Mouse (Mus musculus) limb, embryonic 15.5 days (tissue): Measurements from ENCODE around the gene Fbxo40. TPM values are rescaled to one million over a fixed set of nuclear protein-coding genes. Genes with fewer than 3 reads are reported as not detected.

ENCODE experiments used
- ATAC-seq: fragments of 200-750 bp; cut with Nextera tagmentation; 2 replicates; pipeline ENCODE4 v1.8.0; 2017; ENCODE audit warnings: low read depth, moderate TSS enrichment; ENCODE audit not compliant: insufficient number of reproducible peaks, low FRiP score, low TSS enrichment
- H3K27ac ChIP-seq: fragments of 300-500 bp; sonication (generic); 2 replicates; pipeline ENCODE4 v1.5.1; 2015; ENCODE audit warnings: moderate library complexity, mild to moderate bottlenecking, inconsistent platforms
- H3K27me3 ChIP-seq: fragments of 300-500 bp; sonication (generic); 2 replicates; pipeline ENCODE4 v1.6.1; 2015; ENCODE audit warnings: inconsistent platforms
- H3K36me3 ChIP-seq: fragments of 300-500 bp; sonication (generic); 2 replicates; pipeline ENCODE4 v1.6.1; 2015; ENCODE audit warnings: inconsistent platforms
- H3K4me1 ChIP-seq: fragments of 300-500 bp; sonication (generic); 2 replicates; pipeline ENCODE4 v1.6.1; 2015; ENCODE audit warnings: inconsistent platforms
- H3K4me2 ChIP-seq: fragments of 300-500 bp; sonication (generic); 2 replicates; pipeline ENCODE4 v1.6.1; 2015; ENCODE audit warnings: mild to moderate bottlenecking, inconsistent platforms
- H3K4me3 ChIP-seq: fragments of 300-500 bp; sonication (generic); 2 replicates; pipeline ENCODE4 v1.5.1; 2015; ENCODE audit warnings: mild to moderate bottlenecking, inconsistent platforms
- H3K9ac ChIP-seq: fragments of 300-500 bp; sonication (generic); 2 replicates; pipeline ENCODE4 v1.6.1; 2015; ENCODE audit warnings: inconsistent platforms
- H3K9me3 ChIP-seq: fragments of 300-500 bp; sonication (generic); 2 replicates; pipeline ENCODE4 v1.6.1; 2016; ENCODE audit warnings: inconsistent platforms
- WGBS: fragments of 180-500 bp; shearing (Covaris S2); methylation state at CpG from one replicate; pipeline ENCODE4 v1.1.7; 2015; 5-methylcytosine and 5-hydroxymethylcytosine counted together
- polyA plus RNA-seq: library from polyadenylated mRNA; unstranded; fragments of >200 nt; fragmentation: Nextera tagmentation; extraction: Ambion mirVana; gene quantifications from 2 replicates; pipeline ENCODE4 v1.2.1, GENCODE M21; 2015

Fbxo40 gene
- polyA plus RNA-seq, 1 experiment from 2014 or later: 0.31 TPM

DNA sequence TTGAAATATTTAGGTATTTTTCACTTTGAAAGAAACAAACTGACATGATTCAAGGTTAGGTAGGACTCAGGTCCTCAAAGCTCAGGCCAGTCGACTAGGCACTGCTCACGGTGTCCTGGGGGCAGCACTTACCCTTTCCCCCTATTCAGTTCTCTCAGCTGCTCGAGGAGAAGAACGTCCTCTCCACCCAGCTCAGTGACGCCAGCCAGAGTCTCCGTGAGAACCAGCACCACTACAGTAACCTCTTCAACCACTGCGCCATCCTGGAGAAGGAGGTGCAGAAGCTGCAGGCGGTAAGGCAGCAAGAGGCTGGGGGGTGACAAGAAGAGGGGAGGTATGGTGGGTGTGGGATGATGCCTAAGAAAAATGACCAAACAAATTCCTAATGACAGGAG is 62.2 kb downstream of the Fbxo40 start:
- no peak overlapping the region for H3K9ac ChIP-seq
- 94% methylated on average over 8 of the region's 8 CpGs for WGBS
- no peaks in the 10 kb centered on the region for H3K4me1 ChIP-seq
- no peak overlapping the region for H3K4me3 ChIP-seq
- no peaks in the 10 kb centered on the region for H3K9me3 ChIP-seq
- H3K27me3 ChIP-seq: no peaks in the 10 kb centered on the region
- H3K4me2 ChIP-seq: no peak overlapping the region
- no peak overlapping the region for H3K27ac ChIP-seq
- peaks cover 93% of the 10 kb centered on the region for H3K36me3 ChIP-seq
- ATAC-seq: no peak

DNA sequence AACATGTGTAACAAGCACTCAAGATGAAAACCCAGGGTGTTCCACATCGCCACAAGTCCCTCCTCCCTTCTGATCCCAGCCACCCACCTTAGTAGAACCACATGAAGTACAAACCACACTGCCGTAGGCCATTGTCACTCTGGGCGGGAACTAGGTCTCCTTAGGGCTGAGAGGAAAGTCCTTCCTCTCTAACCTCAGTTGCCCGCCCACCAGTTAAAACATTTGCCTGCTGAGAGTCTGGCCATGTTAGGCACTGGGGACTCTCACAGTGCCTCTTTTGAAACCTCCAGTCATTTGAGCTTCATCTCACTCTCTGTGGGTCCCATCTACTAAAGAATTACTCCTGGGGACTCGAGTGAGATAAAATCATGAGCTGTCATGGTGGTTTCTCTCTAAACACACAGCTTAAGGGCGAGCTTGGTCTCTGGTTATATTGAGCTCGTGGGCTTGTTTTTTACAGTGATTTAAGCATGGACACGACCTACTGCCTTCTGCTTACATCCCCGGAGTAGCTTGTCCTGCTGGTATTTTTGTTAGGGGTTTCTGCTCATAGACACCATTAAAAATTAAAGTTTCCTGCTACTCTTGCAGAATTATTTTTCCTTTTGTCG is 62.7 kb downstream of the Fbxo40 start:
- H3K36me3 ChIP-seq: peaks cover 93% of the 10 kb centered on the region
- H3K27me3 ChIP-seq: no peaks in the 10 kb centered on the region
- 80% methylated on average over 10 of the region's 10 CpGs for WGBS
- no peaks in the 10 kb centered on the region for H3K4me1 ChIP-seq
- no peak overlapping the region for H3K4me3 ChIP-seq
- no peak for ATAC-seq
- H3K9ac ChIP-seq: no peak overlapping the region
- no peak overlapping the region for H3K27ac ChIP-seq
- no peak overlapping the region for H3K4me2 ChIP-seq
- H3K9me3 ChIP-seq: no peaks in the 10 kb centered on the region

DNA sequence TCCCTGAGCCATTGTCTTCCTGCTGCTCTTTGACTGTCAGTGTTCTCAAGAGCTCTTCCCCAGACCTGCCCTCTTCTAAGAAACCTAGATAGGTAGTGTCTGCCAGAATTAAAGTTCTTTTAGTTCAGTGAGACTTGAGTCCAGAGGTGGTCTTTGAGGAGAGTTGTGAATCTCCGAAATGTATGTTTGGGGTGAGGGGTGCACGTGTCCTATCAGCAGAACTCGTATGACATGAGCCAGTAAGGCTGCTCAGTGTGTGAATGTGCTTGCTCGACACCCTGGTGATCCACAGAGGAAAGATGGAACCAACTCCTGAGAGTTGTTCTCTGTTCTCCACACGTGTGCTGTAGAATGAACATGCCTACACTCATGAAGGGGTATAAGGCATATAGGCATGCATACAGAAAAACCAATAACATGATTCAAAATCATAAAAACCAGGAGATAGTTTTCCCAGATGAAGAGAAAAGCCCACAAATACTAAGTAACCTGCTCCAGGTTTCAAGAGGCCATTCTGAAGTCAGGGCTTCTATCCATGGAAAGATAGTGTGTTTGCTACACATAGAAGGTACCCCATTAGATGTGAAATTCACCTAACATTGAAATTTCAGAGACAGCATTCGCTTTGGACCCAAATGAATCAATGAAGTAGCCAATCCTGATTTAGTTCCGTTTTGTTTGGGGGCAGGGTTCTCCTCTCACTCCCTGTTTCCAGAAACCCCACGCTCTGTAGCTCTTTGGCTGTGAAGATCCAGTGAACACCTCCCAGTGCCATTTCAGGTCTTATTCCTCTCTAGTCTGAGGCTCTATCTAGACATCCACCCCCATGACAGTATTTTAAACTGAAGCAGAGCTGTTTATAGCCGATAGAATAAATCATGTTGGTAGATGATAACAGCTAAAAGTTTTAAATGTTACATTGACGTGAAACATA is 63.5 kb downstream of the Fbxo40 start:
- 91% methylated on average over 10 of the region's 10 CpGs for WGBS
- ATAC-seq: no peak
- Histone ChIP-seq H3K36me3 (peaks cover 93% of the 10 kb centered on the region), H3K4me2 (no peak overlapping the region), H3K27me3 (no peaks in the 10 kb centered on the region), H3K9me3 (no peaks in the 10 kb centered on the region), H3K27ac (no peak overlapping the region), H3K4me3 (no peak overlapping the region), H3K9ac (no peak overlapping the region), H3K4me1 (no peaks in the 10 kb centered on the region)

DNA sequence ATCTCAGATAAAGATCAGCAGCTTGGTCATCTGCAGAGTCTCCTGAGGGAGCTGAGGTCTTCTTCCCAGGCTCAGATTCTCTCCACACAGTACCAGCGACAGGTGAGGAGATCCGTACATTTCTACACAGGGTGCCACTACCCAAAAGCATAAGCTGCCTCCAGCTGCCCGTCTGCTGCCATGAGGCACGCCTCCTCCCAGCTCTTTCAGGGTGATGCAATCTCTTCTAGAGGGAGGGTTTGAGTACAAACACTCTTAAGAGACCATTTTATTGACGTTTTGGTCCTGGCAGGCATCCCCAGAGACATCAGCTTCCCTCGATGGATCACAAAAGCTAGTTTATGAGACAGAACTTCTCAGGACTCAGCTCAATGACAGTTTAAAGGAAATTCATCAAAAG is 64.5 kb downstream of the Fbxo40 start:
- WGBS: 64% methylated on average over 6 of the region's 6 CpGs
- H3K36me3 ChIP-seq: peaks cover 91% of the 10 kb centered on the region
- no peaks in the 10 kb centered on the region for H3K4me1 ChIP-seq

DNA sequence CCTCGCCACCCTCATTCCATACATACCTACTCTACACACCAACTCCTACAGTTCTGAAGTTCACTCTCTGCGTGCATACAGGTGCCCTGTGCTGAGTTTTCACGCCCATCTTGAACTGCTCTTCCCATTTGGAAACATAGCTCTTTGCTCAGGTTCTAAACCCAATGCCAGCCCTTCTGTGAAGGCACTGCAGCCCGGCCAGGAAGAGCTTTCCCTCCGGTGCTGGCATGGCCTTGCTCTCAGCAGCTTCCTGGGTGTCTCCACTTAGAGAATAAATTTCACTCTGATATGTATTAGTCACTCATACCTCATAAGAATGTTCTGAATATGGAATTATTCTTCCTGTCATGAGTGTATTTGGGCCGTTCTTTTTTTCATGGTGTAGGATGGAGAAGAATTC is 64.9 kb downstream of the Fbxo40 start:
- H3K4me2 ChIP-seq: no peak overlapping the region
- no peaks in the 10 kb centered on the region for H3K27me3 ChIP-seq
- no peaks in the 10 kb centered on the region for H3K4me1 ChIP-seq
- H3K9me3 ChIP-seq: no peaks in the 10 kb centered on the region
- no peak overlapping the region for H3K27ac ChIP-seq
- H3K36me3 ChIP-seq: peaks cover 91% of the 10 kb centered on the region
- no peak for ATAC-seq
- no peak overlapping the region for H3K4me3 ChIP-seq
- H3K9ac ChIP-seq: no peak overlapping the region
- WGBS: 93% methylated on average over 6 of the region's 6 CpGs

More for the DNA sequence above, 64.5 kb downstream of the Fbxo40 start:
- no peak overlapping the region for H3K4me2 ChIP-seq
- H3K27me3 ChIP-seq: no peaks in the 10 kb centered on the region
- no peaks in the 10 kb centered on the region for H3K9me3 ChIP-seq
- no peak overlapping the region for H3K4me3 ChIP-seq
- no peak for ATAC-seq
- H3K27ac ChIP-seq: no peak overlapping the region
- no peak overlapping the region for H3K9ac ChIP-seq

DNA sequence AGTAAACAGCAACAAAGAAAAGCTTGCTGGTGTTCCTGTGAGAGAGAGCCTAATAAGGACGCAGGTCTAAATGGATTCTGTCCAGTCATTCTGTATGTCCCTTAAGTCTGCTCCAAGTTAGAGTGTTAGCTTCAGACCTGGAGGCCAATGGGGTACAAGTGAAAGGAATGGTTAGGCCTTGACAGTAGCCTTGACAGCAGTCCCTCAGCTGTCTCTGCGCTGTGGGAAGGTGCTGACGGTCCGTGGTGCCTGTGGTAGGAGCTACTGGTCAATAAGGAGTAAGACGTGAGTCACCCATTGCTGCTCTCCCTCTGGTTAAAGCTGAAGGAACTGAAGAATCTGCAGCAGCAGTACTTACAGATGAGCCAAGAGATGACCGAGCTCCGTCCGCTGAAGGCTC is 66.0 kb downstream of the Fbxo40 start:
- 95% methylated on average over 8 of the region's 8 CpGs for WGBS
- H3K36me3 ChIP-seq: peaks cover 91% of the 10 kb centered on the region

DNA sequence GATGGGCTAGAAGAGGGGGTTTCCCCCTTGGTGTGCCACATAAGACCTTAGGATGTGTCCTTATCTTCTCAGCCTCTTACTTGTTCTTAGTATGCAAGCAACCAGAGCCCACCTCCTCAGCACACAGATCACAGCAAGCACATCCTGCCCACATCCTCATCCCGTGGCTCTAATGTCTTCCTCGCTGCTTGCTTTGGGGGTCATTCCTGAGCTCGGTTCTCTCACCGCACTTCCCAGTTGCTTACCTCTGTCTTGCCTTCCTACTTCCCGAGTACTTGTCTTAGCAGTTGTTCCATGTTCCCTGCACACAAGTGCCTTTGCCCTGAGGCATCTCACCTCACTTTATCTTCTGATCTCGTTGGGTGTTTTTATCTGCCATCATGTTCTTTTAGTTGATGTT is 68.3 kb downstream of the Fbxo40 start:
- Histone ChIP-seq H3K4me2 (no peak overlapping the region), H3K27me3 (no peaks in the 10 kb centered on the region), H3K9ac (no peak overlapping the region), H3K36me3 (peaks cover 89% of the 10 kb centered on the region), H3K9me3 (no peaks in the 10 kb centered on the region), H3K4me1 (no peaks in the 10 kb centered on the region), H3K27ac (no peak overlapping the region), H3K4me3 (no peak overlapping the region)
- WGBS: 78% methylated on average over 6 of the region's 6 CpGs
- ATAC-seq: no peak

More for the DNA sequence above, 66.0 kb downstream of the Fbxo40 start:
- H3K9ac ChIP-seq: no peak overlapping the region
- ATAC-seq: no peak
- H3K27ac ChIP-seq: no peak overlapping the region
- no peaks in the 10 kb centered on the region for H3K27me3 ChIP-seq
- no peak overlapping the region for H3K4me3 ChIP-seq
- no peak overlapping the region for H3K4me2 ChIP-seq
- no peaks in the 10 kb centered on the region for H3K4me1 ChIP-seq
- H3K9me3 ChIP-seq: no peaks in the 10 kb centered on the region

DNA sequence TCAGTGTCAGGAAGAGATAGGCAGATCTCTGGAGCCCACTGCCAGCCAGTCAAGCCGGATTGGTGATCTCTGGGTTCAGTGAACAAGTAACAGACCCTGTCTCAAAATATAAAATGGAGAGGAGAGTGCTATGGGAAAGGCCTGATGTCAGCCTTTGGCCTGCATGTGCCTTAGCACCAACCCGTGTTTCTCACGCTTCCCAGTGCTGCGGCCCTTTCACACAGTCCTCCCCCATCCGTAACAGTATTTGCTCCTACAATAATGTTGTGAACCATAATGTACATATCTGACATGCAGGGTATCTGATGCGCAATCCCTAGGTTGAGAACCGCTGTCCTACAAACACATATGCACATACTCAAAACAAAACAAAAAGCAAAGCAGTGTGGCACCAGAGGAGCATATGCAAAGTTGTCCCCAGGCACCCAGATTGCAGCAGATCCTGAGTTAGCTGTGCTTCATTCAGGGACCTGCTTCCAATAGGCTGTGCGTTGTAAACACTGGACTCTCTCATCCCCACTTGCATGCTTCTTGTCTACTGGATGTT is 69.1 kb downstream of the Fbxo40 start:
- ATAC-seq: no peak
- no peak overlapping the region for H3K4me2 ChIP-seq
- no peaks in the 10 kb centered on the region for H3K27me3 ChIP-seq
- H3K36me3 ChIP-seq: peaks cover 87% of the 10 kb centered on the region
- H3K4me1 ChIP-seq: no peaks in the 10 kb centered on the region
- H3K27ac ChIP-seq: no peak overlapping the region
- no peaks in the 10 kb centered on the region for H3K9me3 ChIP-seq
- H3K9ac ChIP-seq: no peak overlapping the region
- no peak overlapping the region for H3K4me3 ChIP-seq
- WGBS: 92% methylated on average over 8 of the region's 8 CpGs

DNA sequence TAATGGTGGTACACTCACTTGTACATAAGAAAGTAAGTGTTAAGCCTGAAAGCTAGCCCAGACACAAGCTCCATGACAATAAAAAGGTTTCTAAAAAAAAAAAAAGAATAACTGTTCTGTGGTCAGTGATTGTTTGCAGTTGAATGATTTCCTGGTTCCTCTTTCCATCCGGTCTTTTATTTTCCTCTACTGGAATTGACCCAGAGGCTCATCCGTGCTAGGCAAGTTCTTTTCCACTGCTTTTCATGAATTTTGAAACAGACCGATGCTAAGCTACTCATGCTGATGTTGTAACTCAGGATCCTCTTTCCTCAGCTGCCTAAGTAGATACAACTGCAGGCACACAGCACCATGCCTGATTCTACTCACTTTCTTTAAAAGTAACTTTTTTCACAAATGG is 69.9 kb downstream of the Fbxo40 start:
- Histone ChIP-seq H3K27me3 (no peaks in the 10 kb centered on the region), H3K4me2 (no peak overlapping the region), H3K9me3 (no peaks in the 10 kb centered on the region), H3K9ac (no peak overlapping the region), H3K4me3 (no peak overlapping the region), H3K36me3 (peaks cover 87% of the 10 kb centered on the region), H3K4me1 (no peaks in the 10 kb centered on the region), H3K27ac (no peak overlapping the region)
- no peak for ATAC-seq
- WGBS: 78% methylated on average over 3 of the region's 3 CpGs

DNA sequence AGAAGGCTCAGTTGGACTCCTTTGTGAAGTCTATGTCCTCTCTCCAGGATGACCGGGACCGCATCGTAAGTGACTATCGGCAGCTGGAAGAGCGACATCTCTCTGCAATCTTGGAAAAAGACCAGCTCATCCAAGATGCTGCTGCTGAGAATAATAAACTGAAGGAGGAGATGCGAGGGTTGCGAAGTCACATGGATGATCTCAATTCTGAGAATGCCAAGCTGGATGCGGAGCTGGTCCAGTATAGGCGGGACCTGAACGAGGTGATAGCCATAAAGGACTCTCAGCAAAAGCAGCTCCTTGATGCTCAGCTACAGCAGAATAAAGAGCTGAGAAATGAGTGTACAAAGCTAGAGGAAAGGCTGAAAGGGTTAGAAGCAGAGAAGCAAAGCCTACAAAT is 71.8 kb downstream of the Fbxo40 start:
- Histone ChIP-seq H3K4me1 (no peaks in the 10 kb centered on the region), H3K9me3 (no peaks in the 10 kb centered on the region), H3K4me2 (no peak overlapping the region), H3K27me3 (no peaks in the 10 kb centered on the region), H3K36me3 (peaks cover 91% of the 10 kb centered on the region), H3K27ac (no peak overlapping the region), H3K9ac (no peak overlapping the region), H3K4me3 (no peak overlapping the region)
- ATAC-seq: no peak
- 97% methylated on average over 10 of the region's 10 CpGs for WGBS

DNA sequence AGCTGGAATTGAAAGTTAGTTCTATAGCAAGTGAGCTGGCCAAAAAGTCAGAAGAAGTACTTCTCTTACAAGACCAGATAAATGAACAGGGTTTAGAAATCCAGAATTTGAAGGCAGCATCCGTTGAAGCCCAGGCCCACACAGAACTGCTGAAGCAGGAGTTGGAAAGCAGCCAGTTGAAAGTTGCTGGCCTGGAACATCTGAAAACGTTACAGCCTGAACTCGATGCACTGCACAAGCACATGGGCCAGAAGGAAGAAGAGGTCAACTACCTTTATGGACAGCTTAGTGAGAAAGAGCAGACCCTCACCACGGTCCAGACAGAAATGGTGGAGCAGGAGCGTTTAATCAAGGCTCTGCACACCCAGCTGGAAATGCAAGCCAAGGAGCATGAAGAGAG is 76.1 kb downstream of the Fbxo40 start:
- H3K9me3 ChIP-seq: no peaks in the 10 kb centered on the region
- WGBS: 76% methylated on average over 5 of the region's 5 CpGs

More for the DNA sequence above, 76.1 kb downstream of the Fbxo40 start:
- no peak for ATAC-seq
- Histone ChIP-seq H3K4me1 (no peaks in the 10 kb centered on the region), H3K36me3 (peaks cover 76% of the 10 kb centered on the region), H3K27ac (no peak overlapping the region), H3K27me3 (no peaks in the 10 kb centered on the region), H3K9ac (no peak overlapping the region), H3K4me2 (no peak overlapping the region), H3K4me3 (no peak overlapping the region)
